24 mouse cellular contexts compared by ENCODE assay signal in genomic region chr2:100320461-100320860, GRCm38 (mm10).
DNase-seq lines count a peak whose midpoint lies in the region; ATAC-seq and TF ChIP-seq lines count a peak whose summit lies in the region.
"Had no signal": no experiment of that assay in that cellular context is flagged by ENCODE, and none has a peak within 500 bp of the region (broad histone marks: within the 10 kb centered on the region; RNA-seq: fewer than 3 reads in every experiment).

No protein-coding gene starts in this region.

- no peak overlapping the region for H3K27ac ChIP-seq in gastrocnemius, adult 2 months
- H3K27ac ChIP-seq in midbrain, postnatal 0 days (ENCODE audit: low read depth, low read length), result no peak overlapping the region
- H3K27ac ChIP-seq in midbrain, embryonic 16.5 days (ENCODE audit: low read length), result no peak overlapping the region
- no peak overlapping the region for H3K27ac ChIP-seq in forebrain, postnatal 0 days (ENCODE audit: low read depth, low read length)
- H3K27ac ChIP-seq: forebrain, embryonic 15.5 days; hindbrain, embryonic 12.5 days; left cerebral cortex, adult 2 months; liver, embryonic 12.5 days; neural tube, embryonic 13.5 days had no signal

- no peak for ATAC-seq in midbrain, postnatal 0 days (ENCODE audit: low FRiP score)
- no peak for ATAC-seq in midbrain, embryonic 16.5 days
- ATAC-seq in forebrain, postnatal 0 days, result no peak
- ATAC-seq: forebrain, embryonic 15.5 days; intestine, postnatal 0 days; liver, embryonic 12.5 days; liver, postnatal 0 days had no signal

- H3K4me2 ChIP-seq in midbrain, postnatal 0 days (ENCODE audit: low read depth, low read length, poor library complexity, severe bottlenecking), result no peak overlapping the region
- H3K4me2 ChIP-seq in midbrain, embryonic 16.5 days (ENCODE audit: low read length), result no peak overlapping the region
- no peak overlapping the region for H3K4me2 ChIP-seq in forebrain, postnatal 0 days (ENCODE audit: low read depth)
- H3K4me2 ChIP-seq: forebrain, embryonic 15.5 days; heart, embryonic 11.5 days; hindbrain, embryonic 12.5 days; liver, embryonic 12.5 days; midbrain, embryonic 11.5 days; neural tube, embryonic 13.5 days had no signal

- peak; percentile 84 to 92 for DNase-seq in cerebellum, postnatal 14 days
- DNase-seq in cerebellum, adult 18-20 months, result no peak
- DNase-seq in gastrocnemius, postnatal 14 days, result peak; percentile 7
- no peak for DNase-seq in gastrocnemius, adult 2 months
- peak; percentile 38 for DNase-seq in midbrain, postnatal 0 days (ENCODE audit: low spot score)
- DNase-seq in forebrain, postnatal 0 days, result no peak
- DNase-seq: cerebellum, adult 11-12 months; heart, adult 18-20 months; heart, postnatal 36 days; kidney, postnatal 25 days; liver, postnatal 0 days; lung, postnatal 36 days; right cerebral cortex, postnatal 4 days; thymus, adult 2 months; thymus, postnatal 36 days had no signal

- no peaks in the 10 kb centered on the region for H3K27me3 ChIP-seq in midbrain, postnatal 0 days (ENCODE audit: insufficient read depth, low read length)
- H3K27me3 ChIP-seq in midbrain, embryonic 16.5 days (ENCODE audit: control insufficient read depth, insufficient read depth, low read depth, low read length), result no peaks in the 10 kb centered on the region
- H3K27me3 ChIP-seq in forebrain, postnatal 0 days (ENCODE audit: insufficient read depth, low read length), result no peaks in the 10 kb centered on the region
- H3K27me3 ChIP-seq: forebrain, embryonic 15.5 days; hindbrain, embryonic 12.5 days; liver, embryonic 12.5 days; neural tube, embryonic 13.5 days had no signal

- WGBS in midbrain, postnatal 0 days, result 49% methylated on average over 1 of the region's 1 CpGs
- 28% methylated on average over 1 of the region's 1 CpGs for WGBS in midbrain, embryonic 16.5 days
- WGBS in forebrain, postnatal 0 days, result 45% methylated on average over 1 of the region's 1 CpGs

- no peaks in the 10 kb centered on the region for H3K36me3 ChIP-seq in midbrain, postnatal 0 days (ENCODE audit: insufficient read depth, low read length)
- H3K36me3 ChIP-seq in midbrain, embryonic 16.5 days (ENCODE audit: control insufficient read depth, insufficient read depth, low read length), result no peaks in the 10 kb centered on the region
- no peaks in the 10 kb centered on the region for H3K36me3 ChIP-seq in forebrain, postnatal 0 days (ENCODE audit: insufficient read depth)
- H3K36me3 ChIP-seq: forebrain, embryonic 15.5 days; hindbrain, embryonic 12.5 days; liver, embryonic 12.5 days; neural tube, embryonic 13.5 days had no signal

- no peak for TF ChIP-seq CTCF in gastrocnemius, adult 2 months (IDR thresholded peaks at IDR 0.05)
- no peak for TF ChIP-seq CTCF in midbrain, postnatal 0 days (IDR thresholded peaks at IDR 0.05)
- TF ChIP-seq CTCF in forebrain, postnatal 0 days (IDR thresholded peaks at IDR 0.05; ENCODE audit: low read depth), result no peak

- no peak overlapping the region for H3K4me3 ChIP-seq in gastrocnemius, adult 2 months
- H3K4me3 ChIP-seq in midbrain, postnatal 0 days (ENCODE audit: low read depth, low read length), result no peak overlapping the region
- H3K4me3 ChIP-seq in midbrain, embryonic 16.5 days (ENCODE audit: low read depth, low read length), result no peak overlapping the region
- H3K4me3 ChIP-seq in forebrain, postnatal 0 days (ENCODE audit: low read depth, low read length), result no peak overlapping the region
- H3K4me3 ChIP-seq: forebrain, embryonic 15.5 days; hindbrain, embryonic 12.5 days; left cerebral cortex, adult 2 months; liver, embryonic 12.5 days; neural tube, embryonic 13.5 days had no signal

- no peaks in the 10 kb centered on the region for H3K9me3 ChIP-seq in midbrain, postnatal 0 days (ENCODE audit: low read length)
- no peaks in the 10 kb centered on the region for H3K9me3 ChIP-seq in midbrain, embryonic 16.5 days (replicated peaks; ENCODE audit: control insufficient read depth, low read length, poor library complexity, severe bottlenecking)
- no peaks in the 10 kb centered on the region for H3K9me3 ChIP-seq in forebrain, postnatal 0 days (ENCODE audit: low read length)
- H3K9me3 ChIP-seq: forebrain, embryonic 15.5 days; hindbrain, embryonic 12.5 days; liver, embryonic 12.5 days; neural tube, embryonic 13.5 days had no signal

- intact Hi-C loops in gastrocnemius, postnatal 14 days (cut with DNase I; ENCODE audit: low total_unique reads), result no loop called here
- intact Hi-C loops in gastrocnemius, adult 2 months (cut with DNase I), result no loop called here

- H3K4me1 ChIP-seq in midbrain, postnatal 0 days (ENCODE audit: insufficient read depth, low read length), result no peaks in the 10 kb centered on the region
- H3K4me1 ChIP-seq in midbrain, embryonic 16.5 days (ENCODE audit: control insufficient read depth, insufficient read depth, low read length), result no peaks in the 10 kb centered on the region
- no peaks in the 10 kb centered on the region for H3K4me1 ChIP-seq in forebrain, postnatal 0 days (ENCODE audit: insufficient read depth)
- H3K4me1 ChIP-seq: forebrain, embryonic 15.5 days; hindbrain, embryonic 12.5 days; liver, embryonic 12.5 days; neural tube, embryonic 13.5 days had no signal

- no peak overlapping the region for H3K9ac ChIP-seq in midbrain, postnatal 0 days (replicated peaks; ENCODE audit: low read length, poor library complexity, severe bottlenecking)
- H3K9ac ChIP-seq in midbrain, embryonic 16.5 days (ENCODE audit: low read depth, low read length), result no peak overlapping the region
- no peak overlapping the region for H3K9ac ChIP-seq in forebrain, postnatal 0 days
- H3K9ac ChIP-seq: forebrain, embryonic 15.5 days; hindbrain, embryonic 12.5 days; liver, embryonic 12.5 days; liver, postnatal 0 days; neural tube, embryonic 13.5 days had no signal

Comparison
In these comparisons a context has a peak if more than half of its experiments do, and no peak if none do; other contexts are left out.
1. DNase-seq: peak in cerebellum, postnatal 14 days (2 of 2), gastrocnemius, postnatal 14 days (single experiment) and midbrain, postnatal 0 days (single experiment); none in cerebellum, adult 18-20 months (0 of 2), gastrocnemius, adult 2 months (single experiment) and forebrain, postnatal 0 days (single experiment).